Mouse (Mus musculus): Measurements from ENCODE around the gene Ppp1r3f.

- TF ChIP-seq CTCF (IDR thresholded peaks at IDR 0.05; ENCODE audit: insufficient read depth, low read depth, low read length) = no peak
- no peak for TF ChIP-seq POLR2A (IDR thresholded peaks at IDR 0.05; ENCODE audit: insufficient read depth, low read depth, low read length)
Measured at GRCm38 (mm10) chrX:7605575-7605941, 31.5 kb upstream of the Ppp1r3f start.

All from olfactory bulb, adult 2 months (tissue).